Mouse (Mus musculus) T-cell, adult 2 months (primary cell): ENCODE data around the gene Polr1d.

ENCODE experiments used
- DNase-seq: peaks from one replicate; pipeline ENCODE4 v3.0.0; 2022; ENCODE audit warnings: low spot score

Gene Polr1d

DNA sequence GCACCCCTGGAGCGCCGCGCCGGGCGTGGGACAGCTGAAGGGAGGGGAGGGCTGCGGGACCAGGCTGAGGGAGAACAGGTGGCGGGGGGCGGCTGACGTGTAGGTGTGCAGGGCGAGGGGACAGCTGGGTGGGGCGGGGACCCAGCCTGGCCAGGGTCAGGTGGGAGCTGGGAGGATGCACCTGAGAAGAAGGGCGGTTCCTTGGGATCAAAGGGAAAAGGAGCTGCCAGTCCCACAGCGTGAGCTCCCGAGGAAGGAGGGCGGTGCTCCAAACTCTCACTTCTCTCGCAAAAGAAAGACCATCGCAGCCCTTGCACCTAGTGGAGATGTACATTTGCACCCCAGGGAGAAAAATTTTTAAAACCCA, at the start of gene Polr1d:
Polr1d (plus strand) TSS at position 252 of the 367 bp plus-strand sequence.
- DNase-seq: no peak

DNA sequence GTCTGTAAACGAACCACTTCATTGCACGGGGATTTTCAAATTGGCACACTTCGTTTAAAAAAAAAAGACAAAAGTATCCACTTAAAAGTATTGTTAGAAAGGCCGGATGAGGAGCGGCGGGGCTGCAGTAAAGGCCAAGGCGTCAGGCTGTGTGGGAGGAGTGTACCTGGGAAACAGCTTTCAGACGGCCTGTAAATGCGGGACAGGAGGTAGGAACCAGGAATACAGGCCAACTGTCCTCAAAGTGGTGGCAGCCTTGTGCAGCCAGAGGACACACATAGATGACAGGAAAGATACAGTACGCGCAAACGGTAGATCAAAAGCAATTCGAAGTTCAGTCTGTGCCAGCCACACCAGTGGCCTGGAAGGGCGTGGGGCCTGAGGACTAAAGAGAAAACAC, 45.6 kb upstream of the Polr1d start:
- DNase-seq: no peak

DNA sequence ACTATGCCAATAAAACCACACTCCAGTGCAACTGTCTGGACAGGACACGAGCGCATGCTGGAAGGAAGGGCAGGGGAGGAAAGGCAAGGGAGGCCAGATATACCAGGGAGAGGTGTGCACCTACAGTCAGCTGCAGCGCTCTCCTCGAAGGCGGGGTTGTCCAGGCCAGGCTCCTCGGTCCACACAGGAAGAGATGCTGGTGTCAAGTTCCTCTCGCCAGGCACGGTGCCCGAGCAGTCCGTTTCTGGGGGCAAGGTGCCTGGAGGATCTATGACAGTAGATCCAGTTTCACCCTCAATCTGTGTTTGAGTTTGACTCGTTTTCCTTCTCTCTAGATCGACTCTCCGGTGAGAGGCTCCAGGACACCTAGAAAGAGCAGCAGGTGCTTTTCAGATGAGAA, 43.7 kb upstream of the Polr1d start:
- DNase-seq: no peak

DNA sequence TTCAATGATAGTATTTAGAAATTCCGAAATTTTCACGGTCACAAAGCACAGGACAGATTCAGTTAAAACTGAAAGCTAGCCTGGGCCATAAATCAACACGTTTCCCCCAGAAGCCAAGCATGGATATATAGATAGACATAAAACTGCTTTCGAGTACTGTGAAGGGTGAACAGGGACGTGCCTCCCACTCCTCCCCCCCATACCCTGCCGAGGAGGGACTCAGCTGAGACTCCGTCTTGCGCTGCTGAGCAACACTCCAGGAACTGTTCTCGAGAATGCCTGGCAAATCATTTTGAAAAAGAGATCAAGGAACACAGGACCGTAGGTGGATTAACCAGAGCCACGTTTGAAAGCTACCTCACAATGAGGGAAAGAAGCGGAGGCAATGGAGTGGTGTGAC, 42.6 kb upstream of the Polr1d start:
- DNase-seq: no peak

DNA sequence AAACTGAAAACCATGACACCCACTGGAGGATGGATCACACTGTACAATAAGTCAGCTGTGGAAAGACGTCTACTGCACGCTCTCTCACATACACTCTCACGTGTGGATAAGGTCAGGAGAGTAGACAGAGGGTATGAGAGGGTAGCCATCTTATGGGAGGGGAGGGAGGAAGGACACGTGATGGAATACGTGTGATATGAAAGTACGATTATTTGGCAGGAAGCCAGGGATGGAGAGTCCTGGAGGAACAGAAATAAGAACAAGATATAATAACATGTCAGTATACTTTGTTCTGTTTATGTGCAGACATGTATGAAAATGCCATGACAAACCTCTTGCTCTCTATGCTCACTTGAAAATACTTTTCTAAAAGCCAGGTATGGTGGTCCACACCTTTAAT, 41.5 kb upstream of the Polr1d start:
- DNase-seq: no peak

DNA sequence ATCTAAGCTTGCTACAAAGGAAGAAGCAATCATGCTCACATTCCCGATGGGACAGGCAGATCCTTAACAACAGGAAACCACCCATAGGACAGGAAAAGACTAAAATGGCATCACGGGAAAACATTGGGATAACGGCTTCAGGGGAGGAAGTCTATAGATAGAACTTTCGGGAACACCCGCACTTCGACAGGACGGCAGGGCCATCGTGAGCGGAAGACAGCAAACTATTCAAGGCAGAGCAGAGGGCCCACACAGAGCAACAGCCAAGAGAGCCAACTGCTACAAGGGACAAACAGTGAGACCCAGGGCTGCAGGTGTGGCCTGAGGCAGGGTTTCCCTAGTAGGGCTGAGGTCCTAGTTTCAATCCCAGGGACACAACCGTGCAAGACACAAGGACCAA, 40.8 kb upstream of the Polr1d start:
- no peak for DNase-seq

DNA sequence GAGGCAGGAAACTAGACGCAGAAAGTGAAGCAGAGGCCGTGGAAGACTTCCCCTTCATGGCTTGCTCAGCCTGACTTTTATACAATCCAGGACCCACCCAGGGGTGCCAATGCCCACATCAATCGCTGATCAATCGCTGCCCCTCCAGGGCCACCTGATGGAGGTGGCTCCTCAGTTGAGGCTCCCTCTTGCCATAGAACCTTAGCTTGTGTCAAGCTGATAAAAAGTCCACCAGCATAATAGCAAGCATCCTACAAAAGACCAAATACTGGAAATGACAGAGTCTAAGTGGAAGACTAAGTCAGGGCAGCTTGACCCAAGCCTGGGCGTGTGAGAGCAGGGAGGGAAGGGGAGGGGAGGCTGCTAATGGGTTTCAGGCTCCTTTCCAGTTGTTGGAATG, 40.2 kb upstream of the Polr1d start:
- no peak for DNase-seq

DNA sequence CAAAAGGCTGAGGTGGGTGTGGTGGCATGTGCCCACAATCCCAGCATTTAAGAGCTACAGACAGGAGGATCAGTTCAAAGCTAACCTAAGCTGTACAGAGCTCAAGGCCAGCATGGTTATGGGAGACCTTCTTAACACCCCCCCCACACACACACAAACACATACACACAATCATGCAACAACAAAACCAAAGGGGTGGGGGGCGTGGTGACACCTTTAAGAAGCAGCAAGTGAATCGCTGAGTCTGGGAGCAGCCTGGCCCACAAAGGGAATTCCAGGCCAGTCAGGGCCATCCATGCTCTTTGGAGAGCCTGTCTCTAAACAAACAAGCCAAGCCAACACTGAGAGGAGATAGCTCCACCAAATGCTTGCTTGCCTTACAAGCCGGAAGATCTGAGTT, 39.2 kb upstream of the Polr1d start:
- no peak for DNase-seq

DNA sequence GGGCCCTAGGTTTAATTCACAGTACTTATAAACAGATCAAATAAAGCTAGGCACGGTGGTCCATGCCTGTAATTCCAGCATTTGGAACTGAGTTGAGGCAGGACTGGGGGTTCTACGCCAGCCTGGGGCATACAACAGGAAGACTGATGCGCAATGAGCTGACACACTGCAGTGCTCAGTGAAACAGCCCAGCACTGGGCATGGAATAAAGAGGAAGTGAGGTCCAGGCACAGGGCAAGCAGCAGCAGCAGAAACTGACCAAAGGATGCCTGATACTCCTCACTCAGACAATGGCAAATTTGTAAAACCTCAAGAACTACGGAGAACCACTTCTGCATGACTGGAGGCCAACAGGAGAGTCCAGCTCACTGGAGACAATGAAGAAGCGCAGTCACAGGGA, 37.5 kb upstream of the Polr1d start:
- DNase-seq: no peak

DNA sequence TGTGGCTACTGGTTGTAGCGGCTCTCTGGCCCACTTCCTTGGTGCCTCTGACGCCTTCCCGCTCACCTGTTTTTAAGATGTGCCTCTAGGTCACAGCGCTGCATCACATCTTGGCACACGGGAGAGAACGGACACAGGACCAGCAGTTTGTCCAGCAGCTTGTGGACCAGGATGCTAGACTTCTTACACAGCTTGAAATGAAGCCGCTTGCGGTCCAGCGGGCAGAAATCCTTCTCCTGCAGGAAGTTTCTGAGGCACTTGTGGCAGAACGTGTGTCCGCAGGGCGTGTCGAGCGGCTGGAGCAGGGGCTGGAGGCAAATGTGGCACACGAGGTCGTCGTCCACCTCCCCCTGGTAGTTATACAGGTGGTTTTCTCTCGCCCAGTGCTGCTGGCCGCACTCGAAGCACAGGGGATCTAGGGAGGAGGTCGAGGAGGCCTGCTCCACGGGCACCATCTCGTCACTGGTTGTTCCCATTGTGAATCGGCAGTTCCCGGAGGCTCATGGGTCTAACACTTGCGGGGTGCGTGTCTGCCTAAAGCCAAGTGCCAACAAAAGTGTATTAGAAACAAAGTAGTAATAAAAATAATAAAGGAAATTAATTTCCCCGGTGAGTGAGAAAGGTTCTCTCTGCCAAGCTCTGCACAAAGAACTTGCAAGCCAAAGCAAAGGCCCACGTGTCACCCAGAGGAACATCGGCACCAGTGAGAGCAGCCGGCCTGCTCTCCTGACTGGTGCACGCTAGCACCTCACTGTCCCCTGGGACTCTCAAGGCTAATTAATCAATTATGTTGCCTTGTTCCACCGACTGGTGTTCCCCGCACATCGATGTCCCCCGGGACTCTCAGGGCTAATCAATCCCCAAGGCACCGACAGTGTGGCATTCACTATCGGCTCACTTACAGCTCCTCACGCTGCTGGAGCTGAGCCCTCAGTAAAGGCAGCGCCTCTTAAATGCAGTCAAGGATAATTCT, 34.6 kb upstream of the Polr1d start:
- no peak for DNase-seq

DNA sequence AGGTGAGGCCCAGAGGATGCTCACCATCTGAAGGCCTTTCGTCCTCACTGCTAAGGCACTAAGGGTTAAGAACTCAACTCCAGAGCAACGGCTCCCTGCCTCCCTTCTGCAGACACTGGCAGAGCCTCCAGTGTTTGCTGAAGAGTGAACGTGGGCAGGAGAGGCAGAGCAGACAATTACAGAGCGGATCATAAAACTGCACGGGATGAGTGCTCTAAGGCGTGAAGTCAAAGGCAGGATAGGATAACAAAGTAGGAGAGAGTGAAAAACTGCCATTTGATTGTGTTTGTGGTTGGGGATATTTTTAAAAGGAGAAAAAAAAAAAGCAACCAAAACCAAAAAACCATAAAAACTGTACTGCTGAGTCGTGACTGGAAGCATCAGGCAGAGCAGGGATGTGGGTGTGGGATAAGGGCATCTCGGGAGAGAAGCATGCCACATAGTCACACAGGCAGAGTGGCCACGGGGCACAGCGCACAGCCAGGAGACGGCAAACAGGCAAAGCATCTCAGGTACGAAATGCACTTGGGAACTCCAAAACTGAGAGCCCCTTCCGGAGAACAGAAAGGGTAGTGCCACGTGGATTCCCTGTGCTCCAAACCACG, 33.5 kb upstream of the Polr1d start:
- DNase-seq: no peak

DNA sequence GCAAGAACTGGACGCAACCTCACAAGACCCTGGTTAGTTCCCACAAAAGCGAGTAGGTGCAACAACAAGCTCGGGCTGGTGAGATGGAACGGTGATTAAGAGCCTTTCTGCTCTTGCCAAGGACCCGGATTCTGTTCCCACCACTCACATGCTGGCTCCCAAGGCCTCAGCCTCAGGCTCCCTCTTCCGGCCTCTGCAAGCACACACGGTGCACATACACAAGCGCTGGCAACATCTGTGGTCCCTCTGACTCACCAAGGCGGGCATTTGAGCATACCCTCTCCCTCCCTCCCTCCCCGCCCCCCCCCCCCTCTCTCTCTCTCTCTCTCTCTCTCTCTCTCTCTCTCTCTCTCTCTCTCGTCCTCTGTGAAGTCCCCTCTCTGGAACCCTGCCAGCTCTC, 31.5 kb upstream of the Polr1d start:
- no peak for DNase-seq

DNA sequence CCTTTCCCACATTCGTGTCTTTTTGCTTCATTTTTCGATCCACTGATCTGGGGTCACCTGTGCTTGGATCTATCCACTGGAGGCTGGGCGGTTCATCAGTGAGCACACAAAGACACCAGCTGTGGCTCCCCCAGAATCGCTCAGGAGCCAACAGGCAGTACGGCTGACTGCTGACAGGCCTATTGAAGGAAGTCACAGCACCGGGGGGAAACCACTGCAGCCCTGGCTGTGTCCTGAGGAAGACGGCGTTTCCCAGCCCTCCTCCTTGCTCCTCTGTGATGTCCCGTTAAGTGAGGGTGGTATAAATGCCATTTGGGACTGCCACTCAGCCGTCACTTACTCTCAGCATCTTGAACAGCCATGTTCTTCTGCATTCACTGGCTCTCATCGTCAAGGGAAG, 30.9 kb upstream of the Polr1d start:
- DNase-seq: no peak

DNA sequence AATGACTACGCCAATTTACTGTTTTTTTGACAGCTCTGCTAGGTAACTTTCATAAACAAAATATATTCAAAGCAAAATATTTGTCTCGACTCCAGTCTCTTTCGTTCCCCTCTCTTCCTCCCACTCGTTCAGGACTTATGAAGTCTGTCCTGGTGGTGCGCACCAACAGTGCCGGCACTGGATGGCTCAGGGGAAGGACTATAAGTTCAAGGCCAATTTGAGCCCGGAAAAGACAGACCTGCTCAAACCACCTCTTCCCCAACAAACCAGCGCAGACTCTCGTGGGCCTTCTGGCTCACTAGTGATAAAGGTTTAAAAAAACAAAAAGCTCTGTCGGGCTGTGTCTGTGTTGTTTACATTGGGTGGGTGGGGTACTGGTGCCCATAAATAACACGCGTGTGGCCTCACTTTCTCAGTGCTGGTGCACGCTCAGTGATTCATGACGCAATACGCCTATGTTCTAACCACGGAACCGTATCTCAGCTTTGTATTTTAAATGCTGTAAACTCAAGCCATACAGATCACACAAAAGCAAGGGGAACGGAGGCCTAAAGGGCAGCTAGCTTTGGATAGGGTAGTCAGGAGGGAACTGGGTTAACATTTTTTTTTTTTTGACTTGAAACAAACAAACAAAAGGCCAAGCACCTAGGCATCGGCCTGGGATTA, 27.2 kb upstream of the Polr1d start:
- no peak for DNase-seq

DNA sequence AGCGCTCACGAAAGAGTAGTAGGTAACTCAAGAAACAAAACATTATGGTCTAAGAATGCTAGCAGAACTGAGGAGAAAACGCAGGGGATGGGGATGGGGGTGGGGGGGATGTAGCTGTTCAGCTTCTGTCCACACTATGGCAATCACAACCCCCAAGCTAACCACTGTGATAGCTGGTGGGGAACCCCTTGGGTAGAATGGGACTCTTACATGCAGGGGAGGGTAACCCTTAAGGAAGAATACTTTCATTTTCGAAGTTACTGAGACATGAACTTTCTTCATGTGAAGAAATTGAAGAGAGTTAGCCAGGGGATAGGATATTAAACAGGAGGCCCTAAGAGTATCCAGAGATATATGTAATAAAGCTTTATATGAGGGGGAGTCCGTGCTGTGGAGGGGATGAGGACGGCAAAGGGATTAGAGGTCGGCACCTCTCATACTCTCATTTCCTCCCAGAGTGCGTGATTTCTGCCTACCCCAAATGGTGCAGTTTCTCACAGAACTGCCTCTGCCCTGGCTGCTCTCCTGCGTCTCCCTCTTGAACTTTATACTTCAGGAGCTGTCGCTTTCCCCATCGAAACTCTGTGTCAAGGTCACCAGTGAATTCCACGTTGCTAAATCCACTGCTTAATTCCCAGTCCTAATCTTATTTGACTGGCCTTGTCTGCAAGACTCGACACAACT, 25.9 kb upstream of the Polr1d start:
- DNase-seq: peak; percentile 34

DNA sequence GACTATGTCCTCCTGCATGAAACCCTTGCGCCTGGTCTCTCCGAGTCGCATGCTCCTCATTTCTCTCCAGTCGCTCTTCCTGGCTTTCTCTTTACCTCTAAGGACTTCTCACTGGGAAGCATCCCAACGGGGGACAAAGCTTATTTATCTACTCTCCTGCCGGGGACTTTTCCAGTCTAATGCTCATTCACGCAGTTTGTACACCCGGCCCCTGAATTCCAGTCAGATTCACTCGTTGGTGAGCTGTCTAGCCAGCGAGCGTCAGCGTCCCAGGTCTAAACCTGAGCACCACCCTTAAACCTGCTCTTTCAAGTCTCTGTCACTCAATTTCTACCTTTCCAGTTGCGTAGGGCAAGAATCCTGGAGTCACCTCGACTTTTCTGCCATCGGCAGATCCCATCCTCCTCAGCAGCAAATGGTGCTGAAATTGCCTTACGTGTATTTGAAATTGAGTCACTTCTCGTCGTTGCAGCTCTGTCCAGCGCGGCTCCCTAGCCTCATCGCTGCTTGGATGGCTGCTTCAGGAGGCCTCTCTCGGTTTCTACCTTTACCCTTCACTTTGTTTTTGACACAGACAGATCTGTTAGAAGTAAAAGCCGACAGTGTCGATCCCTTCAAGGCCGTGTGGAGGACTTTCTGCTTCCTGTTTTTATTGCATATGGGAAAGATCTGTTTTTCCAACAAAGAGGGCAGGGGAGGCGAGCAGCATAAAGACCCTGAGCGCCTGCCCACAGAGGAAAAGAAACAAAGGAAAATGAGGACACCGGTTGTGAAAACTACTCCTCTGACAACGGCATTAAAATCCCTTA, 25.1 kb upstream of the Polr1d start:
- no peak for DNase-seq

DNA sequence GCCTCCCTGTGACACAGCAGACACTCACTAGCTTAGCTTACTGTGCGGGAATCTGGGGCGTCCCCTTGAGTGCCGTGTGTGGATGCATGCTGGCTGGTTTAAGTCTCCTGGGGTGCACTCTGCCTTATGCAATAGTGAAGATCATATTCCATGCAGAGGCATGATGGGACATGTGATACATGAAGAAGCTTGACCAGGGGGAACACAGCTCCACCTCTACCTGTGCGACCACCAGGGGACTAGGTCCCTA, 24.6 kb upstream of the Polr1d start:
- DNase-seq: no peak

DNA sequence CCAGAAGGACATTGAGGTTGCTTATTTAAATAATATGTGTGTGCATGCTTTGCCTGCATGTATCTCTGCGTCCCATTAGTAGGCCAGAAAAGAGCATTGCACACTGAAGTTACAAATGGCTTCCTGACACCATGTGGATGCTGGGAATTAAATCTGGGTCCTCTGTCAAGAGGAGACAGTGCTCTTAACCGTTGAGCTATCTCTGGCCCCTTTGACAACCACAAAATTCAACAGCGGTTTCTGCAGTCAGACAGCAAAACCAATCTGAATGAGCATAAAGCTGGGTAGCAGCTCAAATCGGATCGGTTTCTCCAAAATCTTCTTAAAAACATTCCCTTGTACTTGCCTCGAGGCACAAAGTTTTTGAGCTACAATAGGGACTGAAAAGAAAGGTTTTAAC, 23.8 kb upstream of the Polr1d start:
- no peak for DNase-seq

DNA sequence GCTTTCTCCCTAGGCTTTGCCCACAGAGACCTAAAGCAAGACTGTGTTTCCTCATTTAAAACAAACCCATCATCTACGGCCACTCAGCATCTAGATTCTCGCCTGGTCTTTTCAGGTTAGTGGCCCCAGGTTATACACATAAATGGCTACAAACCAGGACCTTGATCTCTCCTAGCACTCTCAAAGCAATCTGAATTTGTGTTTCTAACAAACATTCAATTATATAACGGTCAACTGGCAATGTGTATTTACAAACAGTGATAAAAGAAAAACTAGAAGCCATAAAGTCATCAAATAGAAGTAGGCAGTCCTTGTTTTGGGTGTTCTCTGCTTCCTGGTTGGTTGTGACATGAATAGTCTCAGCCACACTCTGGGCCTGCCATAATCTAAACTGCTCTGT, 23.4 kb upstream of the Polr1d start:
- DNase-seq: no peak

DNA sequence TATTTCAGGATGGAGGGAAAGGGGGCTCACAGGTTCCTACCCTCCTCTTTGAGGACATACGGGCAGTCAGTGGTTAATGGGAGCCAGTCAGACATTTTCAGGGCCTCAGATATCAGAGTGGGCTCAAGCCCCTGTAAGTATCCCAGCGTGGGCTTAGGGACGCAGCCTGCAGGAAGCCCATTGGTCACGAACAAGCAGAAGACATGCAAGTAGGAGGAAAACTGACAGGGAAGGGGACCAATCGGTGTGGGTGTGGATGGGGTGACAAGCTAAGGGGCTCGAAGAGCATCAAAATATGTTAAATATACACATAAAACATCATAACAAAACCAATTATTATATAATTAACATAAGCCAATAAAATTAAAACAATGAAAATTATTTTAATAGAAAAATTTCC, 22.5 kb upstream of the Polr1d start:
- no peak for DNase-seq

DNA sequence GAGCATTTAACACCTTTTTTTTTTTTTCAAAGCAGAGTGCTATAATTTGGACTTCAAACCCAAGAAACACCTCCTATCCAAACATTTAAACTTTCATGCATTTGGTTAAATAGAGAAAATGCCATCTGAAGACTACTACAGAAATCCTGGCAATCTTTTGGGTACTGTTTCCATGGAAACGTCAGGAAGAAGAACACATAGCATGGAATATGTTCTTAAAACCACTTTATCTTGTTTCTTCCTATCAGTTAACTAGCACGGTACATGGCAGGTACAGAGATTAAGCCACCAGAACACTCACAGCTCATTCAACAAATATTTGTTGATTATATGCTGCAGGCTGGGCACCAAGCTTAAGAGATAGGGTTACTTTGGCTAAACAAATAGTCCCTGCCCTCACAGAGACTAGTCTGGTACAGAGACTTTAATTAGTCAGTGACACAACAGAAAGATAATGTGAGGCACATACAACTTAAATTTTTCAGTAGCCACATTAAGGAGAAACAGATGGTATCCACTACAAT, 22.0 kb upstream of the Polr1d start:
- DNase-seq: no peak
